In genomic region chr6:54082576-54082975, GRCm38 (mm10) we compare ENCODE assay signal across 11 mouse cellular contexts. TPM values are rescaled to one million over a fixed set of nuclear protein-coding genes. Genes with fewer than 3 reads are reported as not detected.
DNase-seq lines count a peak whose midpoint lies in the region; ATAC-seq and TF ChIP-seq lines count a peak whose summit lies in the region.
"Had no signal": no experiment of that assay in that cellular context is flagged by ENCODE, and none has a peak within 500 bp of the region (broad histone marks: within the 10 kb centered on the region; RNA-seq: fewer than 3 reads in every experiment).

No protein-coding gene starts in this region.

- no peak overlapping the region for H3K4me2 ChIP-seq in forebrain, embryonic 13.5 days
- no peak overlapping the region for H3K4me2 ChIP-seq in intestine, embryonic 15.5 days (replicated peaks)
- H3K4me2 ChIP-seq: heart, embryonic 13.5 days; neural tube, embryonic 15.5 days; stomach, embryonic 15.5 days had no signal

- TF ChIP-seq CTCF in bone marrow, adult 2 months (IDR thresholded peaks at IDR 0.05; ENCODE audit: control insufficient read depth, insufficient read depth, low read length) = no peak

- no peak for ATAC-seq in forebrain, embryonic 13.5 days
- no peak for ATAC-seq in intestine, embryonic 15.5 days

- no peaks in the 10 kb centered on the region for H3K27me3 ChIP-seq in forebrain, embryonic 13.5 days
- no peaks in the 10 kb centered on the region for H3K27me3 ChIP-seq in intestine, embryonic 15.5 days (replicated peaks)
- H3K27me3 ChIP-seq: heart, embryonic 13.5 days; neural tube, embryonic 15.5 days; stomach, embryonic 15.5 days had no signal

- H3K9ac ChIP-seq in forebrain, embryonic 13.5 days = no peak overlapping the region
- H3K9ac ChIP-seq in intestine, embryonic 15.5 days = no peak overlapping the region
- H3K9ac ChIP-seq: heart, embryonic 13.5 days; neural tube, embryonic 15.5 days; stomach, embryonic 15.5 days had no signal

- no peak overlapping the region for H3K4me3 ChIP-seq in bone marrow, adult 2 months (replicated peaks; ENCODE audit: control insufficient read depth, low read depth, low read length)
- H3K4me3 ChIP-seq in forebrain, embryonic 13.5 days = no peak overlapping the region
- no peak overlapping the region for H3K4me3 ChIP-seq in intestine, embryonic 15.5 days (replicated peaks)
- H3K4me3 ChIP-seq: heart, embryonic 13.5 days; neural tube, embryonic 15.5 days; stomach, embryonic 15.5 days had no signal

- DNase-seq in adrenal gland, adult 2 months = peak; percentile 23
- DNase-seq in adrenal gland, adult 18-20 months (ENCODE audit: low spot score in 2 of 2) = no peak
- peak; percentile 37 for DNase-seq in layer of hippocampus, adult 9-10 months (ENCODE audit: low spot score)
- no peak for DNase-seq in layer of hippocampus, postnatal 25 days (ENCODE audit: extremely low spot score in 1 of 2, low spot score in 1 of 2)
- DNase-seq in lung, postnatal 25 days (ENCODE audit: low spot score) = peak; percentile 65

- H3K27ac ChIP-seq in bone marrow, adult 2 months (ENCODE audit: control insufficient read depth, insufficient read depth, low read depth, low read length, poor library complexity) = peak overlapping the region; percentile 45; the same call in 1 of the 2 replicates
- H3K27ac ChIP-seq in forebrain, embryonic 13.5 days = no peak overlapping the region
- H3K27ac ChIP-seq in intestine, embryonic 15.5 days = no peak overlapping the region
- H3K27ac ChIP-seq: heart, embryonic 13.5 days; neural tube, embryonic 15.5 days; stomach, embryonic 15.5 days had no signal

- H3K36me3 ChIP-seq in forebrain, embryonic 13.5 days (ENCODE audit: poor library complexity, severe bottlenecking) = no peaks in the 10 kb centered on the region
- no peaks in the 10 kb centered on the region for H3K36me3 ChIP-seq in intestine, embryonic 15.5 days
- H3K36me3 ChIP-seq: heart, embryonic 13.5 days; neural tube, embryonic 15.5 days; stomach, embryonic 15.5 days had no signal

- 6% methylated on average over 2 of the region's 2 CpGs for WGBS in bone marrow, adult 2 months
- WGBS in forebrain, embryonic 13.5 days = 73% methylated on average over 2 of the region's 2 CpGs
- 67% methylated on average over 2 of the region's 2 CpGs for WGBS in intestine, embryonic 15.5 days

- peaks cover 4% of the 10 kb centered on the region for H3K4me1 ChIP-seq in bone marrow, adult 2 months (ENCODE audit: control insufficient read depth, insufficient read depth, low read length)
- no peaks in the 10 kb centered on the region for H3K4me1 ChIP-seq in forebrain, embryonic 13.5 days
- no peaks in the 10 kb centered on the region for H3K4me1 ChIP-seq in intestine, embryonic 15.5 days (replicated peaks)
- H3K4me1 ChIP-seq: neural tube, embryonic 15.5 days had no signal

- no peak for TF ChIP-seq POLR2A in bone marrow, adult 2 months (IDR thresholded peaks at IDR 0.05; ENCODE audit: borderline replicate concordance, control insufficient read depth, low read depth, low read length)

- H3K9me3 ChIP-seq in forebrain, embryonic 13.5 days (replicated peaks) = no peaks in the 10 kb centered on the region
- no peaks in the 10 kb centered on the region for H3K9me3 ChIP-seq in intestine, embryonic 15.5 days
- H3K9me3 ChIP-seq: heart, embryonic 13.5 days; neural tube, embryonic 15.5 days; stomach, embryonic 15.5 days had no signal

RNA-seq across cellular contexts. Expression of gene Chn2, which starts 43.2 kb away (rescaled TPM):
- total RNA-seq in adrenal gland, adult 2 months (2021) = 10 to 100 TPM in 1 of 2 experiments, 1 to 10 TPM in 1; 9.2 to 13.7 TPM
- polyA plus RNA-seq in adrenal gland, adult 2 months (2012; rRNA removed) = 11.5 and 29.3 TPM in 2 replicates
- 10 to 100 TPM in 1 of 2 experiments, 1 to 10 TPM in 1; 7.7 to 12.5 TPM for total RNA-seq in adrenal gland, adult 18-20 months (2021)
- 10 to 100 TPM; 22.9 to 24.9 TPM for total RNA-seq in layer of hippocampus, postnatal 25 days (2021)
- polyA plus RNA-seq in bone marrow, adult 2 months (2011; ENCODE audit: insufficient read depth, insufficient read length, low replicate concordance, missing spikeins) = 3.2 and 7.3 TPM in 2 replicates
- polyA plus RNA-seq in forebrain, embryonic 13.5 days (2015; fragmentation: Nextera tagmentation; extraction: Ambion mirVana) = 31.9 and 35.2 TPM in 2 replicates
- polyA plus RNA-seq in intestine, embryonic 15.5 days (2015; fragmentation: Nextera tagmentation; extraction: Ambion mirVana) = 19.7 and 20.8 TPM in 2 replicates

Comparison
In these comparisons a context has a peak if more than half of its experiments do, and no peak if none do; other contexts are left out.
1. DNase-seq: peak in adrenal gland, adult 2 months (single experiment), layer of hippocampus, adult 9-10 months (single experiment) and lung, postnatal 25 days (single experiment); none in adrenal gland, adult 18-20 months (0 of 2) and layer of hippocampus, postnatal 25 days (0 of 2).